Mouse (Mus musculus) myocyte (in vitro differentiated cells): Measurements from ENCODE around the gene Tm9sf1. TPM values are rescaled to one million over a fixed set of nuclear protein-coding genes. Genes with fewer than 3 reads are reported as not detected.

Source experiments
- H3K27me3 ChIP-seq: one replicate; pipeline ENCODE4 v1.6.1; 2011; ENCODE audit not compliant: control insufficient read depth, insufficient read depth, insufficient read length
- H3K36me3 ChIP-seq: one replicate; pipeline ENCODE4 v1.6.1; 2011; ENCODE audit not compliant: control insufficient read depth, insufficient read depth
- H3K4me2 ChIP-seq: one replicate; pipeline ENCODE4 v1.6.1; 2011; ENCODE audit warnings: low read depth, control low read depth
- H3K4me3 ChIP-seq: one replicate; pipeline ENCODE4 v1.5.1; 2011; ENCODE audit warnings: mild to moderate bottlenecking, control low read depth, moderate library complexity
- H3K79me2 ChIP-seq: one replicate; pipeline ENCODE4 v1.6.1; 2011; ENCODE audit not compliant: control insufficient read depth, insufficient read depth
- H3ac ChIP-seq: one replicate; pipeline ENCODE4 v1.6.1; 2011; ENCODE audit not compliant: control insufficient read depth, insufficient read length
- CEBPB ChIP-seq: IDR thresholded peaks from 2 replicates; pipeline ENCODE4 v1.6.1; 2011; ENCODE audit warnings: mild to moderate bottlenecking, moderate library complexity; ENCODE audit not compliant: poor library complexity, insufficient read depth, severe bottlenecking
- E2F4 ChIP-seq: IDR thresholded peaks from one replicate; pipeline ENCODE4 v1.6.1; 2011; ENCODE audit warnings: mild to moderate bottlenecking, control low read depth, moderate library complexity; ENCODE audit not compliant: insufficient read depth
- MAX ChIP-seq: IDR thresholded peaks from one replicate; pipeline ENCODE4 v1.6.1; 2011; ENCODE audit warnings: low read depth, mild to moderate bottlenecking, control low read depth
- MYOD1 ChIP-seq, 3 experiments: IDR thresholded peaks; one replicate each; pipeline ENCODE4 v1.6.1; 2011; ENCODE audit warnings: control low read depth in 2 of 3, low read depth in 2 of 3, mild to moderate bottlenecking in 2 of 3, moderate library complexity in 1 of 3; ENCODE audit not compliant: insufficient read length in 2 of 3, control insufficient read depth in 1 of 3
- MYOG ChIP-seq, 3 experiments: IDR thresholded peaks; one replicate each; pipeline ENCODE4 v1.6.1; 2011; ENCODE audit warnings: control low read depth in 2 of 3, low read depth in 2 of 3, mild to moderate bottlenecking in 2 of 3; ENCODE audit not compliant: insufficient read length in 2 of 3, control insufficient read depth in 1 of 3, insufficient read depth in 1 of 3
- POLR2A ChIP-seq: IDR thresholded peaks from one replicate; pipeline ENCODE4 v1.6.1; 2011; ENCODE audit warnings: low read depth, mild to moderate bottlenecking, control low read depth, moderate library complexity; ENCODE audit not compliant: insufficient read length
- POLR2AphosphoS2 ChIP-seq: IDR thresholded peaks from one replicate; pipeline ENCODE4 v1.6.1; 2011; ENCODE audit warnings: low read depth, control low read depth; ENCODE audit not compliant: insufficient read length
- REST ChIP-seq: IDR thresholded peaks from one replicate; pipeline ENCODE4 v1.6.1; 2011; ENCODE audit warnings: mild to moderate bottlenecking, control low read depth, moderate library complexity; ENCODE audit not compliant: insufficient read depth, insufficient read length
- SRF ChIP-seq: IDR thresholded peaks from one replicate; pipeline ENCODE4 v1.6.1; 2011; ENCODE audit warnings: low read depth; ENCODE audit not compliant: control insufficient read depth, insufficient read length
- TCF12 ChIP-seq: IDR thresholded peaks from one replicate; pipeline ENCODE4 v1.6.1; 2011; ENCODE audit warnings: mild to moderate bottlenecking, control low read depth; ENCODE audit not compliant: poor library complexity, insufficient read depth, severe bottlenecking
- TCF3 ChIP-seq: IDR thresholded peaks from one replicate; pipeline ENCODE4 v1.6.1; 2011; ENCODE audit warnings: low read depth, control low read depth; ENCODE audit not compliant: insufficient read length
- USF1 ChIP-seq: IDR thresholded peaks from one replicate; pipeline ENCODE4 v1.6.1; 2011; ENCODE audit warnings: low read depth, mild to moderate bottlenecking, control low read depth, moderate library complexity
- polyA plus RNA-seq: library from polyadenylated mRNA; unstranded; fragments of >200 nt; fragmentation: generic; extraction: Trizol; gene quantifications from one replicate; pipeline ENCODE4 v1.2.1, GENCODE M21; 2012; ENCODE audit warnings: missing spikeins

The Tm9sf1 gene
- polyA plus RNA-seq, 1 experiment = 57.9 TPM

GRCm38 (mm10) chr14:55592226-55592625, 51.4 kb downstream of the Tm9sf1 start:
- H3K4me2 ChIP-seq = peak overlapping the region; percentile 80
- TF ChIP-seq POLR2A (no peak), USF1 (no peak), REST (no peak), TCF12 (no peak), MYOD1 (IDR thresholded peaks at IDR 0.05; ENCODE audit: control insufficient read depth in 1 of 3, insufficient read length in 2 of 3, low read depth in 2 of 3) (no peak), E2F4 (no peak), CEBPB (no peak), SRF (no peak), TCF3 (no peak), MYOG (IDR thresholded peaks at IDR 0.05; ENCODE audit: control insufficient read depth in 1 of 3, insufficient read depth in 1 of 3, insufficient read length in 2 of 3, low read depth in 2 of 3) (no peak), MAX (no peak), POLR2AphosphoS2 (no peak)
- H3K36me3 ChIP-seq = peaks cover 6% of the 10 kb centered on the region
- no peaks in the 10 kb centered on the region for H3K27me3 ChIP-seq
- H3K79me2 ChIP-seq = peaks cover 18% of the 10 kb centered on the region
- peak overlapping the region; percentile 46 for H3ac ChIP-seq
- H3K4me3 ChIP-seq = peak overlapping the region; percentile 89

- Histone ChIP-seq H3K4me3 (peak within 1 kb of the TSS; percentile 89), H3K27me3 (no peaks in the 10 kb centered on the region), H3K4me2 (peak within 1 kb of the TSS; percentile 87), H3K36me3 (peaks cover 6% of the 10 kb centered on the region), H3ac (peak within 1 kb of the TSS; percentile 46), H3K79me2 (peaks cover 18% of the 10 kb centered on the region)
- TF ChIP-seq POLR2A (peak; percentile 82), TCF3 (no peak), SRF (peak; percentile 52), MYOD1 (IDR thresholded peaks at IDR 0.05; ENCODE audit: control insufficient read depth in 1 of 3, insufficient read length in 2 of 3, low read depth in 2 of 3) (peak in 1 of 3 experiments; percentile 36), E2F4 (no peak)
Measured at GRCm38 (mm10) chr14:55591331-55591891, 52.2 kb downstream of the Tm9sf1 start, which contains the start of gene Rnf31. Gene Rnf31, plus strand, starts transcription at chr14:55591708.

GRCm38 (mm10) chr14:55590748-55591330, 52.8 kb downstream of the Tm9sf1 start, which contains the start of gene Psme2:
Gene Psme2, minus strand, starts transcription at chr14:55591113.
- Histone ChIP-seq H3ac (peak within 1 kb of the TSS; percentile 46), H3K27me3 (no peaks in the 10 kb centered on the region), H3K36me3 (peaks cover 1% of the 10 kb centered on the region), H3K79me2 (peaks cover 18% of the 10 kb centered on the region), H3K4me2 (peak within 1 kb of the TSS; percentile 87), H3K4me3 (peak within 1 kb of the TSS; percentile 89)
- TF ChIP-seq REST = no peak

GRCm38 (mm10) chr14:55589771-55590448, 53.7 kb downstream of the Tm9sf1 start:
- H3K79me2 ChIP-seq = peaks cover 18% of the 10 kb centered on the region
- H3K4me2 ChIP-seq = peak overlapping the region; percentile 87
- no peaks in the 10 kb centered on the region for H3K27me3 ChIP-seq
- TF ChIP-seq USF1 (no peak), POLR2A (no peak), TCF12 (no peak), MAX (no peak), CEBPB (no peak), E2F4 (no peak), MYOG (IDR thresholded peaks at IDR 0.05; ENCODE audit: control insufficient read depth in 1 of 3, insufficient read depth in 1 of 3, insufficient read length in 2 of 3, low read depth in 2 of 3) (no peak), MYOD1 (IDR thresholded peaks at IDR 0.05; ENCODE audit: control insufficient read depth in 1 of 3, insufficient read length in 2 of 3, low read depth in 2 of 3) (no peak), REST (no peak), SRF (no peak), POLR2AphosphoS2 (no peak), TCF3 (no peak)
- H3K4me3 ChIP-seq = peak overlapping the region; percentile 89
- no peaks in the 10 kb centered on the region for H3K36me3 ChIP-seq
- H3ac ChIP-seq = peak overlapping the region; percentile 46

GRCm38 (mm10) chr14:55589271-55589670, 54.3 kb downstream of the Tm9sf1 start:
- H3K79me2 ChIP-seq = peaks cover 18% of the 10 kb centered on the region
- no peak overlapping the region for H3K4me3 ChIP-seq

More at GRCm38 (mm10) chr14:55589271-55589670, 54.3 kb downstream of the Tm9sf1 start:
- no peak overlapping the region for H3ac ChIP-seq
- no peak overlapping the region for H3K4me2 ChIP-seq
- TF ChIP-seq SRF = no peak
- no peak for TF ChIP-seq MAX
- TF ChIP-seq E2F4 = no peak
- TF ChIP-seq CEBPB = no peak
- TF ChIP-seq MYOD1 (IDR thresholded peaks at IDR 0.05; ENCODE audit: control insufficient read depth in 1 of 3, insufficient read length in 2 of 3, low read depth in 2 of 3) = no peak
- no peak for TF ChIP-seq POLR2A
- no peak for TF ChIP-seq TCF12
- no peak for TF ChIP-seq REST
- no peak for TF ChIP-seq USF1
- TF ChIP-seq TCF3 = no peak
- TF ChIP-seq POLR2AphosphoS2 = no peak
- no peak for TF ChIP-seq MYOG (IDR thresholded peaks at IDR 0.05; ENCODE audit: control insufficient read depth in 1 of 3, insufficient read depth in 1 of 3, insufficient read length in 2 of 3, low read depth in 2 of 3)
- no peaks in the 10 kb centered on the region for H3K27me3 ChIP-seq
- no peaks in the 10 kb centered on the region for H3K36me3 ChIP-seq
